Mouse (Mus musculus) heart, embryonic 16.5 days (tissue): ENCODE results near the gene Prdm16. TPM values are rescaled to one million over a fixed set of nuclear protein-coding genes. Genes with fewer than 3 reads are reported as not detected.

ENCODE experiments used
- ATAC-seq: fragments of 200-750 bp; cut with Nextera tagmentation; replicated peaks from 2 replicates; pipeline ENCODE4 v1.8.0; 2017; ENCODE audit warnings: moderate number of reproducible peaks; ENCODE audit not compliant: insufficient read depth, low FRiP score; ENCODE audit errors: extremely low read depth
- H3K27ac ChIP-seq: fragments of 300-500 bp; sonication (generic); 2 replicates; pipeline ENCODE4 v1.5.1; 2014; ENCODE audit warnings: mild to moderate bottlenecking, low read length, control low read depth, moderate library complexity
- H3K27me3 ChIP-seq: fragments of 300-500 bp; sonication (generic); 2 replicates; pipeline ENCODE4 v1.6.1; 2014; ENCODE audit warnings: low read length, mixed read lengths; ENCODE audit not compliant: control insufficient read depth, insufficient read depth
- H3K36me3 ChIP-seq: fragments of 300-500 bp; sonication (generic); 2 replicates; pipeline ENCODE4 v1.6.1; 2014; ENCODE audit not compliant: control insufficient read depth, insufficient read depth
- H3K4me1 ChIP-seq: fragments of 300-500 bp; sonication (generic); 2 replicates; pipeline ENCODE4 v1.6.1; 2014; ENCODE audit warnings: low read length, mixed read lengths; ENCODE audit not compliant: control insufficient read depth, insufficient read depth
- H3K4me2 ChIP-seq: fragments of 300-500 bp; sonication (generic); 2 replicates; pipeline ENCODE4 v1.6.1; 2014; ENCODE audit warnings: low read depth, mild to moderate bottlenecking, control low read depth, low read length
- H3K4me3 ChIP-seq: fragments of 300-500 bp; sonication (generic); 2 replicates; pipeline ENCODE4 v1.5.1; 2014; ENCODE audit warnings: mild to moderate bottlenecking, control low read depth, low read length
- H3K9ac ChIP-seq: fragments of 300-500 bp; sonication (generic); 2 replicates; pipeline ENCODE4 v1.6.1; 2014; ENCODE audit warnings: low read length, control low read depth
- H3K9me3 ChIP-seq: fragments of 300-500 bp; sonication (generic); replicated peaks from 2 replicates; pipeline ENCODE4 v1.6.1; 2016; ENCODE audit warnings: low read length; ENCODE audit not compliant: control insufficient read depth
- WGBS: fragments of 180-500 bp; shearing (Covaris S2); extraction: QIAGEN DNeasy Blood & Tissue Kit; methylation state at CpG from one replicate; pipeline ENCODE4 v1.1.7; 2014; 5-methylcytosine and 5-hydroxymethylcytosine counted together
- polyA plus RNA-seq: library from polyadenylated mRNA; unstranded; fragments of >200 nt; fragmentation: Nextera tagmentation; extraction: Ambion mirVana; gene quantifications from 2 replicates; pipeline ENCODE4 v1.2.1, GENCODE M21; 2015

Prdm16 gene
- polyA plus RNA-seq, 1 experiment from 2014 or later, result 18.2 TPM

DNA sequence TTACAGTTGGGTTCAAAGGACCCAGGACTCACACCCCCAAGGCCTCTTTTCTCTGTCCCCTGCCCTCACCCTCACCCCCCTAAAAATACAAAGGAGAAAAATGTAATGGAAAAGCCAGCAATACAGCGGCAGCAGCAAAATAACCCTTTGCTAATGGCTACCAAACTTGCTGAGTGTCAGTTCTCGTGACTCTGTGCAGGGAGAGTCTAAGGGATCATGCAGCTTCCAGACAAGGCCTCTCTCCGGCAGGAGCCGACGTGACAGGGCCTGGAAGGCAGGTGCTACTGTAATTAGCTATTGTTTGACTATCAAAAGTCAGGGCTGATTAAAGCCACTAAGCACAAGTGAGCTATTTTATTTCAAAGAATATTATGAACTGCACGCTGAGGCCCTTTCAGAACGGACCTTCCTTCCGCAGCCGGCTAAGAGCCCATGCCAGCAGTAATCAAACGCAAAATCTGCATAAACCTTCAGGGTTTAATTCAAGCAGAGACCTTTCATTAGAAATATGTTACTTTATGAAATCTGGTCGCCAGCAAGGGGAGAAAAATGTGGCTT is 180.3 kb downstream of the Prdm16 start:
- no peak for ATAC-seq
- Histone ChIP-seq H3K36me3 (no peaks in the 10 kb centered on the region), H3K4me3 (no peak overlapping the region), H3K4me2 (no peak overlapping the region), H3K4me1 (peaks cover 13% of the 10 kb centered on the region), H3K27me3 (no peaks in the 10 kb centered on the region), H3K27ac (no peak overlapping the region), H3K9ac (no peak overlapping the region), H3K9me3 (no peaks in the 10 kb centered on the region)
- WGBS, result 57% methylated on average over 11 of the region's 11 CpGs

DNA sequence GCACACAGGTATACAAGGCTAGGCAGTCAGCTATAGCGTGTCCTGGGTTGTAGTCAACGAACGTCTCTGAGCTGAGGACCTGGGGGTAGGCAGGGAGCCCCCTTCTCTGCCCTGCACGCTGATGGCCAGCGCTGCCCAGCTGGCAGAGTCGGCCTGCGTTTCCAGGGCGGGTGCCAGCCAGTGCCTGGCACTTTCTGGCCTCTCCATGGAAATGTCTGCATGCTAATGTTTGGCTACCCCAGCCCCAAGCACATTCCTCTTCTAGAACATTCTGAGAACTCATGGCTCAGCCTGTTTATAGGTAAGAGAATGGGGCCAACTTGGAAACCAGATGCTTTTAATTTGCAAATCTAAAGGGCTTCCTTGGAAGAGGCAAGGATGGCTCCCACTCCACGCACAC is 186.2 kb downstream of the Prdm16 start:
- H3K9me3 ChIP-seq, result no peaks in the 10 kb centered on the region
- no peak overlapping the region for H3K27ac ChIP-seq
- H3K9ac ChIP-seq, result peak overlapping the region; percentile 14; the same call in 1 of the 2 replicates
- 90% methylated on average over 9 of the region's 9 CpGs for WGBS
- H3K36me3 ChIP-seq, result no peaks in the 10 kb centered on the region
- H3K4me3 ChIP-seq, result no peak overlapping the region
- H3K4me1 ChIP-seq, result peaks cover 35% of the 10 kb centered on the region
- H3K4me2 ChIP-seq, result no peak overlapping the region
- H3K27me3 ChIP-seq, result peaks cover 3% of the 10 kb centered on the region; the same call in 1 of the 2 replicates
- no peak for ATAC-seq

DNA sequence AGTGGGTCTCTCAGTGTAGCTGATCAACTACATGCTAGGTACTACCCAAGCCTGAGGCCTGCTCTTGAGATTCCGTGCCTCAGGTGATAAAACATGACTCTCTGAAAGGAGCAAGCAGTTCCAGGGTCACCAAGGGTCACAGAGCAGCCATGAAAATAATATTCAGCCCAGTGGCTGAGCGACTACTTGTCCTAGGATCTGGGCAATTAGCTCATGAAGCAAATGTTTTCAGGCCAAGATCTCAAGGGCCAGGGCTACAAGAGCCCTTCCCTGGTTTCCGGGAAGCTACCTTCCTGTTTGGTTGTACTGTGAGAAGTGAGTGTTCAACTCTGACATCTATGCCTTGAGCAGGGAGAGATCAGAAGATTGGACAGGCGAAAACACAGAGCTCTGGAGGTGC is 186.6 kb downstream of the Prdm16 start:
- 72% methylated on average over 4 of the region's 4 CpGs for WGBS

DNA sequence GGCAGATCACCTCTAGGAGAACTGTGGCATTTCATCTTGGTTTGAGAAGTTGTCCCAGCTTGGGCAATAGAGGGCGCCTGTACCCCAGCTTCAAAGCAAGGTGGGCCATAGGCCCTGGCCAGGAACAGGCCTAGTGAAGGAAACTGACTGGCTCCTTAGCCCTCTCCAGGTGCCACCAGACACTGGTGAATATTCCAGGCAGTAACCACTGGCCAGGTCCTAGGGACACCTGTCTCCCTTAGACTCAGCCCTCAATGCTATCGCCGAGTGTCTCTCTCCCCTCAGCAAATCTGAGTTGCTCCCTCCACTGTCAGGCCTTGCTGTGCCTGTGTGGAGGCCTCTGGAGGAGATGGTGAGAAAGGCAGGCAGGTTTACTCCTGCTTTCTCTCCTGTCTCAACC is 187.3 kb downstream of the Prdm16 start:
- Histone ChIP-seq H3K4me3 (no peak overlapping the region), H3K4me2 (no peak overlapping the region), H3K36me3 (no peaks in the 10 kb centered on the region), H3K4me1 (peaks cover 42% of the 10 kb centered on the region), H3K27me3 (peaks cover 3% of the 10 kb centered on the region; the same call in 1 of the 2 replicates), H3K27ac (peak overlapping the region; percentile 37; the same call in 1 of the 2 replicates), H3K9me3 (no peaks in the 10 kb centered on the region), H3K9ac (no peak overlapping the region)
- WGBS, result 26% methylated on average over 3 of the region's 3 CpGs
- peak; percentile 51 for ATAC-seq

More for the DNA sequence above, 186.6 kb downstream of the Prdm16 start:
- no peak overlapping the region; the same call in 1 of the 2 replicates for H3K27ac ChIP-seq
- no peaks in the 10 kb centered on the region for H3K9me3 ChIP-seq
- peaks cover 36% of the 10 kb centered on the region for H3K4me1 ChIP-seq
- no peaks in the 10 kb centered on the region for H3K36me3 ChIP-seq
- H3K4me3 ChIP-seq, result no peak overlapping the region
- H3K27me3 ChIP-seq, result peaks cover 3% of the 10 kb centered on the region; the same call in 1 of the 2 replicates
- ATAC-seq, result no peak
- H3K4me2 ChIP-seq, result no peak overlapping the region
- peak overlapping the region; percentile 14; the same call in 1 of the 2 replicates for H3K9ac ChIP-seq

DNA sequence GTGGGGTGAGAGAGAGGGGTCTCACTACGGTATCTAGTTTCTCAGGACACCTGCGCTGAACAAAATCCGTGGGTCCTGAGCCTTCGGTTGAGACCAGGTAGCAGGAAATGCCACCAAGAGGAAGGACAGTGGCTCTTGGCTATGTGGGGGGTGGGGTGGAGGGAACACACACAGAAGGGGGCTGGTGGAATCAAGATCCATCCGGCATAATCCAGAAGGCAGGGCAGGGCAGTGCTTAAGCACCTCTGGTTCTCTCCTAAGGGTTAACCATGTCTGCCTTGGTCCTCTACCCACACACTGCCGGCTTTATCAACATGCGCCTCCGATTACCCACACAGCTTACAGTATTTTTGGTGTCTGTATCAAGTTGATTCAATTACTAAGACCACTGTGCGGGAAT is 191.0 kb downstream of the Prdm16 start:
- Histone ChIP-seq H3K4me3 (no peak overlapping the region), H3K27ac (no peak overlapping the region), H3K27me3 (peaks cover 3% of the 10 kb centered on the region; the same call in 1 of the 2 replicates), H3K4me2 (0 out of 2 replicates have a peak overlapping the region, but pooled peaks have one; percentile 2), H3K9ac (no peak overlapping the region), H3K36me3 (no peaks in the 10 kb centered on the region), H3K4me1 (peaks cover 44% of the 10 kb centered on the region), H3K9me3 (no peaks in the 10 kb centered on the region)
- no peak for ATAC-seq
- 45% methylated on average over 9 of the region's 9 CpGs for WGBS

DNA sequence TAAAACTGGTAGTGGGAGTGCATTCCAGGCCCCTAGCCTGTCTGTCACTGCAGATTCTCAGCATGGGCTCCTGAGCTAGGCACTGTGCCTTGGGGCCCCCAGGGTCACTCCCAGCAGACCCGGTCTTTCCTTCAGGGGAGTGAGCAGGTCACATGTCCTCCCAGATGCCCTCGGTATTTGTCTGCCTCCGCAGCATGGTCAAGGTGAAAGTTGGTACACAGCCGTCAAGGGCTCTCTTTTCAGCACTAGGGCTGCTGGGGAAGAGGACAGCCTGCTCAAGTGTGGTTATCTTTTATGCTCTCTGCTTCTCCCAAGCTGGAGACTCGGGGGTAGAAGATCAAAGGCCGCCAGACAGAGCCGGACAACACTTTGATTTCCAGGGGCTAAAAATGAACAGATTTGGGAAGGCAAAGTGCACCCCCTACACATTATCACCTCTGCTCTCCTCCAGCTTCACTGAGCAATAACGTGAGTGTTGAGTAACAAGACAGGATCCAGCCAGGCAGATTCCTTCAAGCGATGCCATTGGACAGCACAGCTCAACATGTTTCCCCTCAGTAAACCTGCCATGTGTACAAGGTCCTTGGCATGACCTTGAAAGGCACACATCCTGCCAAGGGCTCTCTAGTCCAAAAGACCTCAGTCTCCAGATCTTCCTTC is 193.9 kb downstream of the Prdm16 start:
- WGBS, result 19% methylated on average over 9 of the region's 9 CpGs
- peaks cover 34% of the 10 kb centered on the region for H3K4me1 ChIP-seq
- no peak overlapping the region; the same call in 1 of the 2 replicates for H3K9ac ChIP-seq
- H3K4me3 ChIP-seq, result no peak overlapping the region
- peak; percentile 83 for ATAC-seq
- no peaks in the 10 kb centered on the region for H3K9me3 ChIP-seq
- H3K27ac ChIP-seq, result peak overlapping the region; percentile 92
- peak overlapping the region; percentile 4; the same call in 1 of the 2 replicates for H3K4me2 ChIP-seq
- no peaks in the 10 kb centered on the region for H3K27me3 ChIP-seq
- H3K36me3 ChIP-seq, result no peaks in the 10 kb centered on the region

DNA sequence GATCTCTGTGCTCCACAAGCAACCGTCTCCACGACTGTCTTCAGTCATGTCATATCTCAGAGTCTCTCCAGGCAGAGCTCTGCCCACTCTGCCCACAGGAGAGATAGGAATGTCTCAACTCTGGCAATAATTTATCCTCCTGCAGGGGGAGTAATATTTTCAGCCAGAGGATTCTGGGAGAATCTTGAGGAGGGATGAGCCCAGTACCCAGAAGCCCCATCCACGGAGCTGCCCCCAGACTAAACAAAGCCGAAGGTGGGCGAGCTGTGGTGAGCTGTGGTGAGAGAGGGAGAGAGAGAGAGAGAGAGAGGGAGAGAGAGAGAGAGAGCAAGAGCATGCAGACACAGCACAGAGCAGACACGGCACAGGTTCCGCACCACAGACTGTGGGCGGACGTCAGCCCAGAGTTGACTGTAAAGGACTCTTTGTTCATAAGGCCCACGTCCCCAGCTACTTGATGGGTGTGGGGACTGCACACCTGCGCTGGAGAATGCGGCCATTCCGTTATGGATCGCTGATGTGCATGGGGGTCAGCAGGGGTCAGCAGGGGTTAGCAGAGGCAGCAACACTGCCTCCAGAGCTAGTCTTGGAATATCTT is 197.1 kb downstream of the Prdm16 start:
- H3K4me1 ChIP-seq, result peaks cover 17% of the 10 kb centered on the region
- ATAC-seq, result no peak
- 67% methylated on average over 14 of the region's 14 CpGs for WGBS

DNA sequence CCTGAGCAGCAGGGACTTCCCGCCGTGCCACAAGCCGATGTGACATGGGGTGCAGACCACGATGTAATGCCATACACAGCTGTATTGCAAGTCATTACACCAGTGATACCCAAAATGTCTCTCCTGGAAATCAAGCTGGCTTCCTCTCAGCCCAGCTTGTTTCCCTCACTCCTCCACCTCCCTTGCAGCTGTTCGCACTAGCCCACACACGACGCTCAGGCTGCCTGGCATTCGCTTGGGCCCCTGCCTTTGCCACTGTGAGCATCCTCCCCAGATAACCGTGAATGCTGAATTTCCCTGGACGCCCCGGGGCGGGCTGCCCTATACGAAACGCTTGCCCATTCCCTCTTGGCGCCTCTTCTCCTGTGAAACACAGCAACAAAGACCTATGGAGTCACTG is 198.1 kb downstream of the Prdm16 start:
- Histone ChIP-seq H3K27ac (no peak overlapping the region), H3K4me3 (no peak overlapping the region), H3K9ac (no peak overlapping the region), H3K27me3 (no peaks in the 10 kb centered on the region), H3K4me2 (no peak overlapping the region), H3K9me3 (no peaks in the 10 kb centered on the region), H3K36me3 (no peaks in the 10 kb centered on the region), H3K4me1 (peaks cover 15% of the 10 kb centered on the region)
- no peak for ATAC-seq
- WGBS, result 75% methylated on average over 15 of the region's 15 CpGs

More for the DNA sequence above, 197.1 kb downstream of the Prdm16 start:
- no peak overlapping the region for H3K9ac ChIP-seq
- no peak overlapping the region for H3K4me2 ChIP-seq
- no peaks in the 10 kb centered on the region for H3K27me3 ChIP-seq
- no peaks in the 10 kb centered on the region for H3K9me3 ChIP-seq
- H3K36me3 ChIP-seq, result no peaks in the 10 kb centered on the region
- H3K27ac ChIP-seq, result no peak overlapping the region
- H3K4me3 ChIP-seq, result no peak overlapping the region

DNA sequence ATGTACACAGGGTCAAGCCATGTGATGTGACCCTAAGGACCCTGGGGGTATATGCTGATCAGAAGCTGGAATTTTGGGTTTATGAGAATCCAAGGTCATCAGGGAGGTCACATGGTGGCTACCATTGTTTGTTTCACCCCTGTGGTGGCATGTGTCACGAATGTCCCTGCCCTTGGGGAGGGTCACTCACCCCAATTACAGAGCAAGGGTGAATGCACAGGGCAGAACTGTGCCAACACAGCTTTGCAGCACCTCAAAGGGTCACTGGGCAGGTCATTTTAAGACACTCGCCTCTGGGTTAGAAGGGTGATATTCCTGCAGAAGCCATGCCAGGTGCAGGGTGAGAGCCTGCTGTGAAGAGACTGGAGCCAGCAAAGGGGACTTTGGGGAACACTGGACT is 206.9 kb downstream of the Prdm16 start:
- no peaks in the 10 kb centered on the region; the same call in 1 of the 2 replicates for H3K27me3 ChIP-seq
- 64% methylated on average over 2 of the region's 2 CpGs for WGBS
- no peak overlapping the region for H3K27ac ChIP-seq
- H3K4me2 ChIP-seq, result no peak overlapping the region
- H3K9me3 ChIP-seq, result no peaks in the 10 kb centered on the region
- no peaks in the 10 kb centered on the region for H3K36me3 ChIP-seq
- no peak overlapping the region for H3K9ac ChIP-seq
- ATAC-seq, result no peak
- H3K4me1 ChIP-seq, result peaks cover 12% of the 10 kb centered on the region
- H3K4me3 ChIP-seq, result no peak overlapping the region
